Mouse (Mus musculus): ENCODE data around the gene Asphd1.

Gene Asphd1

DNA sequence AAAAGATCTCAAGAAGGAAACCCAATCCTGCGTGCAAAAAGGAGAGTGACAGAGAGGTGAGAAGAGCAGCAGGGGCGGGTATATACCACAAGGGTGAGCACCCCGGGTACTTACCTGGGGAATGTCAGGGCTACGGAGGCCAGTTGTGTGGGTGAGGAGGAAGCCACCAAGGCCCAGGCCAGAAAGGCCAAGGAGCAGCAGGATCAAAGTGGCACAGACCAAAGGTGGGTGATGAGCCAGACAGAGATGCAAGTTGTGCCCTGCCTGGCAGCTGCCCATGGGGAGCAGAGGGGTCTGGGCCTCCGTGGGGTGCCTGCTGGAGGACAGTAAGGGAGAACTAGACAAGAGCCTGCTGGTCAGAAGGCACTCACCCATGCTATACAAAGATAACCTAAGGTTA is 52.5 kb downstream of the Asphd1 start:
- no peak for DNase-seq (ENCODE audit: low spot score)
